Mouse (Mus musculus) urinary bladder, adult 2 months (tissue): ENCODE data around the gene Pcdh7. TPM values are rescaled to one million over a fixed set of nuclear protein-coding genes. Genes with fewer than 3 reads are reported as not detected.

ENCODE experiments used
- DNase-seq: peaks from one replicate; pipeline ENCODE4 v3.0.0; 2022; ENCODE audit warnings: low spot score
- polyA plus RNA-seq: library from polyadenylated mRNA; depleted of rRNA; stranded (reverse); fragments of >200 nt; gene quantifications from 2 replicates; pipeline ENCODE4 v1.2.3, GENCODE M21; 2012

Pcdh7 gene
- polyA plus RNA-seq, 1 experiment = 31.7 TPM

DNA sequence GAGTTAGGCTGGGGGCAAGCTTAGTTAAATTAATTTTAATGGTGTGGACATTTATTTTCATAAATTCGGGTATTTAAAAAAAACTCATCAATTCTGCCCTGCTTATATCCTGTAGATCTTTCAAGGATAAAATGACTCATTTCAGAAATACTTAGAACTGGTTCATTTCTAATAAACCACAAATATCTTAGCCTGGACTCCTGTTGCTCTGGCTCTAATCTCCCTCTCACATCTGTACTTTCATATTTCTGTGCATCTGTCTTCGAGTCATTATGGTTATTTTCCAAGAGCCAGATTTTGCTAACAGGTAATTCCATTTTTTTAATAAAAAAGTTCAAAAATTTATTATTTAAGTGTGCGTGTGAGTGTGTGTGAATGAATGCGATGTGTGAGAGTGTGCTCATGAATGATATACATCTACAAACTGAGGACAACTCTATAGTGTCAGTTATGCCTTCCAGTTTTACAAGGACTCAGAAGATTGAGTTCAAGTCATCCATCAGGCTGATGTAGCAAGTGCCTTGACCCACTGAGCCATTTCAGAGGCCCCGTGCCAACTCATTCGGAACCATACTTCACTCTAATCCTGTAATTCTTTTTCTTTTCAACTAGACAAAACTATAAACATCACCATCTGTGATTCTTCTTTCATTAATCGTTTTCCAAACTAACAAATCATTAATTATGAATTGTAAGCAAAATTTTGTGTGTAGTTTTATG lies 80.3 kb downstream of the Pcdh7 start:
- no peak for DNase-seq

DNA sequence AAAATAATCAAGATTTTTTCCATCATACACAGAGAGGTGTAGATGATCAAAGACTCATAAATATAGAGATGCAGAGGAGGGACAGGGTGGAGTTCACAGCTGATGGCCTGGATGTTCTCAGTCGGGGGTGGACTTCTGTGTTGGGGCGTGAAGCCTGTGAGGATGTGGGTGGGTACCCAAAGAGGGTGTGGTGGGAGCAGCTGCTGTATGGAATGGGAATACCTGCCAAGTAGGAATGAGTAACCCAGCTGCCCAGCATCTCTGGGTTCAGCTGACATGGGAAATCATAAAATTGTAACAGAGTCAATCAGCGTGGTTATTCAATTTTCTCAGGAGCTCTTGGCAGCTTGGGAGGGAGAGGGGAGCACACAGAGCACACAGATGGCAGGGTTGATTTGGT lies 85.3 kb downstream of the Pcdh7 start:
- no peak for DNase-seq

DNA sequence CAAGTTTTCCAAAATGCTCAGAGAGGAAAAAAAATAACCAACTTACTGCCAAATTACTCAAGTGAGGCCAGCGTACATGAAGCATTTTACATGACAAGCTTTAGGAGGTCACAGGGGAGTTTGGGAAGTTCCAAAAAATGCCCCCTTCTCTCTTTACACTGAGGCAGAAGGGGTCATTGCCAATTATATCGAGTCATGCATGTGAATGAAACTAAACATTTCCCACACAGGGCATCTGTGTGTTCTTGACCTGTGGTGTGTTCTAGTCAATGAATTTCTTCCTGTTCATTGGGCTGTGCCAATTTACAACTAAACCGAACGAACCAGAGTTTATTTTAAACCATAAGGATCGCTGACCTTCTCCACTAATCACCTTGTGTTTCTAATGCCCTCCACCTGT lies 86.1 kb downstream of the Pcdh7 start:
- DNase-seq = no peak

DNA sequence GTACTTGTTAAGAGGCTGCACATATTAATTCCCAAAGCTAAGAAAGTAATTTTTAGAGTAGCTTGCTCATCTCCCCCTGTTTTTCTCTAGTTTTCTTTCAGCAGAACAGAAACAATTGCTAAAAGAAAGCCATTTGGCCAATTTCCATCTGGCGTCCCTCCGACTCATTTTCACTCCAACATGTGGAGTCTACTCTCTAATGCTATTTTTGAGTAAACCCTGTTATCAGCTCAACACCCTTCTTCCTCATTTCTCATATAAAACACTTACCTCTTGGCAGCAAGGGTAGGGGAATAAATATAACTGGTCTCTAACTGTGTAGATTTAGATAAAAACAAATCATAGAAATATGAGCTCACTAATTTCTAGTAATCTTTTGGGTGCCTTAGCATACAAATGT lies 89.6 kb downstream of the Pcdh7 start:
- DNase-seq = no peak

DNA sequence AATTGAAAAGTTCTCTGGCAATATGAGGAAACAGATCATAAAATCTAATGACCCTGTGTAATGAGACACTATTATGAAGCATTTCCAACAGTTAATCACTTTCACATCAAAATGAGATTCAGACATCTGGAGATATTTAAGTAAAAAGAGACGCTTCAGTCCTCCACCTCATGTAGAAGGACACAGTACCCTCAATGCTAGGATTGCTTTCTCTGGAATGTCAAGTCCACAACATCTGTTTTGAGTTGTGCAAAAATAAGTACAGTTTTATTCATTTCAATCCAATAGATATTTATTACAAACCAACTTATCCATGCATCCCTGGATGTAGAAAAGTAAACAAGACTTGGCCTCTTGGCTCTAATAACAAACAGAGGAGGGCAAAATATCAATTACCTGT lies 92.9 kb downstream of the Pcdh7 start:
- no peak for DNase-seq

DNA sequence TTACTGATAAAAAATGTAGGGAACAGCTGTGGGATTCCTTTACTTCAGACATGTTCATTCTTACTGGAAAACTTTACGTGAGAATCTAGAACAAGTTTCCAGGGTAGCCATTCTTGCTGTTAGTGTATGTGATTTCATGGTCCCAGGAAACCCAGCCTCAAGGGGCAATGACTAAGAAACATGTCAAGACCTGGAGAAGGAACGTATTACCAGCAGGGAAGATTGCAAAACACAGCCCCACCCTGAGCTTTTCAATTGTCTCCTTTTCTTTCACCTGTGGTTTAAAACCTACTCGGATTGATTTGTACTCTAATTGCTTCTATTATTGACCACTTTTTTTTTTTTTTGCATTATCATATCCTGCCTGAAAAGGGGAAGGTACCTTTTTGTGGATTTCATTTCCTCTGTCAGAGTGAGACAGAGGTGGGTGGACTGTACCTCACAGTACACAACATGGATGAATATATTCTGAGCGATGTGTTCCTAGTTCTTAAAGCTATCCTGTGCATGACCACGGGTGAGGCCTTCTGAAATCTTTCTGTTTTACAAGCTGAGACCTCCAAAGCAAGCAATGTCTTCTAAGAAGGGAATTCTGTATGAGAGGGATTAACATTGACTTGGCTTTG lies 98.3 kb downstream of the Pcdh7 start:
- no peak for DNase-seq

DNA sequence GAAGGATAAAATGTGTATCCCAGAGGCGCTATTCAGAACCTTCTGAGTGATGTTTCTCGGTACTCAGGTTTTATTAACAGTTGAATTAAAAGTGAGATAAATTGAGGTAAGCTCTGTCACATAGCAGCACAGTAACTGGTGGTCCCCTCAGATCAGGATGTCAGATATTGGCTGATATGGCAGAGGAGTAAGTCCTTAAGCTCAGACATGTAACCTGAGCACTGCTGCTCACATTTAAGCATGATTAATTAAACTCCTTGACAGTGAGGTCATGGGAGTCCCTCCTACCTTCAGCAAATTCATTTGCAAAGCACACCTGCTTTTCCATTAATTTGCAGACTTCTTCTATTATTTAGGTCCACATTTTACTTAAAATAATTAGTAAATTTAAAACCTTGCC lies 102.0 kb downstream of the Pcdh7 start:
- no peak for DNase-seq

DNA sequence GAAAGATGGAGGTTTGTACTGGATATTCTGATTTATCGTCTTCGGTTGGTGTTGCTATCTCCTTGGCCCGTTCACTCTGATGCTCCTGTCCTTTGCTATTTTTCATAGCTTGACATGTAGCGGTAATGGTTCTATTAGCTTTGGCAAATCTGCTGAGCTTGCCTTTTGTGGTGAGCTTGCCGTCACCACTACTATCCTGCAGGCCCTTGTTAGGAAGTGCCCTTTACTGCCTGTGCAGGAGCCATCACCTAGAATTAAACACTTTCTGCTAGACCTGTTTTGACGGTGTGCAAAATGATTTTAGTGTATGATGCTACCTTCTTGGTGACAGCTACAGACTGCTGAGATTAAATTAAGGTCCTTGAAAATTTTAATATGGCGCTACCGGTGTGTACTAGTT lies 103.3 kb downstream of the Pcdh7 start:
- DNase-seq = no peak

DNA sequence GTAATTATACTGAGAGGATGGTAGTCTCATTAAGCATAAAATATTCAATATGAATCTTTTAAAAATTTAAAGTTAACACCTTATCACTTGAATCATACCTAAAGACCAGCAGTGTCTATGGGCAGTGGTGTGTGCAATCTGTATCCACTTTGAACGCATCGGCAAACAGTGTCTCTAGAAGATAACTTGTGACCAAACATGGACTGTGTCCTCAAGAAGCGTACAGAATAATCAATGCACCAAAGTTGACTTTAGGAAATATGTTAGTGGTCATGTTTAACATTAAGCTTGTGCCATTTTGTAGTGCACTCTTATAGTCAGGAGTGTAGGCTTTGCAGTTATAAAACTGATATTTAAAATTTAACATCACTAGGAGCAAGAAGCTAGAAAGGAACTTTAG lies 110.7 kb downstream of the Pcdh7 start:
- no peak for DNase-seq

DNA sequence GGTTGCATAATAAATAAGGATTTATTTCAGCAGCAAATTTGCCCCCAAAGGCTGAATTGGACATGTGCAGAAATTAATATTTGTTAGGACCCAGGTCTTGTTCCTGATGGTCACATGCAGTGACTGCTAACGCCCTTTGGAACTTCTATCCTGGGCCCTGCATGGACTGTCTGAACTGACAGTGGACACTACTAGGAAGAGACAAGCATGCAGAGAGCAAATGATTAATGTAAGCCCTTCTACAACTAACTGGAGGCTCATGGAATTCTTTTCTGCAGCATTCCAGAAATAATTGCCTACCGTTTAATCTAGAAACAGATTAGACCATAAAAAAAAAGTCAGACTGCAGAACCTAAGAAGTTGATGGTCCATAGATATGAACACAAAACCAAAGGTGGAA lies 119.4 kb downstream of the Pcdh7 start:
- no peak for DNase-seq

DNA sequence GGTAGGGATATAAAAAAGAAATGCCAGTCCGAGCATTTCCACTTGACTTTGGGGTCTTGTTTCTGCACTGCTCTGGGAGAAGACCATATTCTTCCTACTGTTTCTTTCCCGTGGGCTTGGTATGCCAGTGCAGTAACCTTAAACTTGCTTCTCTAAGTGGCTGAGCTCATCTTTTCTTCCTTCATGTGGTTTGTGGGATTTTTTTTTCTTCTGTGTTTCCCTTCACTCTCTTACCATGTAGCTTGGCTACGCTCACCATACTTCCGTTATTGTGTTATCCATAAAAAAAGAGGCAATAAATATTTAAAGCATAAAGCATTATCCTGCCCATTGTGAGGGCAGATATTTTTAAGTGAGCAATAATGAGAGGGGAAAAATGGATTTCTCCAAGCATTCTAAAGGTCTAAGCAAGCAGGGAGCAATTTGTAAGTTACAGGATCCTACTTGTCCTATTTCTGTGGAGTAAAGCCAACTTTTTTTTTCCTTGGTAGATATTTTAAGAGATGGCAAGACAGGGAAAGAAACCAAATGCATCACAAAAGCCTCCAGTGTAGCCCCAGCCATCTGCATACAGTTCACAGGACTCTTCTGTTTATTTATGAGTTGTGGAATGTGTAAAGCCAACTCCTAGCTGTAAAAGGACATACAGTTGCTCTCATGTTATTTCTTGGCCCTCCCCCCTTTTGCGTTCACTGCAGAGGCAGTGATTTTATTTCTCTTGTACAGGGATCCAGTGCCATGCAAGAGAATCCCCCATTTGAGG lies 123.8 kb downstream of the Pcdh7 start:
- no peak for DNase-seq

DNA sequence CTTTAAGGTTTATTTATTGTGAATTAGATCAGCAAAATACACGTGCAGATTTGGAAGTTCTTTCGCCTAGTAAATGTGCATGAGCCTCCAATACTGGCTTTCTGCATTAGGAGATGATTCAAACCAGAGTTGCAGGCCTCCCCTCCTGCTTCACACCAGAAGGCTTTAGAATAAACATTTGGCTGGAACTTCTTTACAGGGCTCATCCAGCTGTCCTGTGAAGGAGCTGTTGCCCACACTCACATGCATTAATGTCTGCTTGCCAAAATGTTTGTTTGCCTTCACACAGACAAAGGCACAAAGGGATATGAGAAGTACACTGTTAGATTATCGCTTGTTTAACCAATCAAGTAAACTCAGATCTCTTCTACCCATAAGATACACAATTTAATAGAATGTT lies 129.7 kb downstream of the Pcdh7 start:
- DNase-seq = no peak

DNA sequence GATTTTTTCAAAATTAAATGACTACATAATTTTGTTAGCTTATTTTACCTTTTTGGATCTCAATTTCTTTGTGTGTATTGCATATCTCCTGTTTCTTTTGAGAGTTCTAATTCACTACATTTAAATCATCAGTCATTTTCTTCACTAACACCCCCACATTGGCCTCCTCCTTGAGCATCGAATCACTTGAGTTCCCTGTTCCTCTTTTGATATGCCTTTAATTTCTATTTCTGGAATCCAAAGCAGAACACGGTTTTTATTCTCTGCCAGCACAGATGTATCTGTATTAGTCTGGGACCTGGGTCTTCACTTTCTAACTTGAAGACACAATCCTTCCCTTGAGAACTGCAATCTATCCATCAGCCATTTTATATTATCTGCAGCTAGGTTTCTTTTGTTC lies 132.3 kb downstream of the Pcdh7 start:
- DNase-seq = no peak

DNA sequence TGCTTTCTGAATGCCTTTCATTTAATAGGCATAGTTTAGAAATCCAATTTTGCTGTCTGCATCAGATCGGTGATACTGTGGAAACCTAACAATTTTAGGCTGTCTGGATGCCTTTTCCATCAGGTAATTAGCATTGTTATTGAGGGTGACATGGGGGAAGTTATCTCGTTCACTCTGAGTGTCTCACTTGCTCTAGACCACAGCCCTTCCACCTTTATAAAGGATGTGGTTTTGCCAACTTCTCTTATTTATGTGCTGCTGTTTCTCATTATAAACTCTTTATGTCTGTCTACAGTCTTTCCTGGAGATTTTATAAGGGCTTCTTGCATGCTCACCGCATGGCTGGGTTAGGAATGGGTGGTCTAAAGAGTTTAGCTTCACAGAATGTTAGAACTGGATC lies 139.5 kb downstream of the Pcdh7 start:
- no peak for DNase-seq

DNA sequence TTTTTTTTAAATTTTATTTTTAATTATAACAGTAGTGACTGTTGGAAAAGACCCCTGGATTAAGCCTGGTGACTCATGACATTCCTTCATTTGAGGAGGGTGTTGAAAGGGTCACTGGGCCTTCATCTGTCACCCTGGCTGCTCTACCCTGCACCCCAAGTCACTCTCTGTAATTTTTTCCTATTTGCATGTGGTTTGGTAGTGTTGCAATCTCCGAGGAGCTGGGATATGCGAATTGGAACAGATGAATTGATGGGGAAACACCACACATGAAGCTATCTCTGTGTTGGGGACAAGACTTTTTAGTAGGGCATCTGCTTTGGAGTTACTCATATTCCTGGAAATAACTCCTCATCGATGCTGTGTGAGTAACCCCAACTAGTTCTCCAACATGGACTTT lies 146.5 kb downstream of the Pcdh7 start:
- no peak for DNase-seq

DNA sequence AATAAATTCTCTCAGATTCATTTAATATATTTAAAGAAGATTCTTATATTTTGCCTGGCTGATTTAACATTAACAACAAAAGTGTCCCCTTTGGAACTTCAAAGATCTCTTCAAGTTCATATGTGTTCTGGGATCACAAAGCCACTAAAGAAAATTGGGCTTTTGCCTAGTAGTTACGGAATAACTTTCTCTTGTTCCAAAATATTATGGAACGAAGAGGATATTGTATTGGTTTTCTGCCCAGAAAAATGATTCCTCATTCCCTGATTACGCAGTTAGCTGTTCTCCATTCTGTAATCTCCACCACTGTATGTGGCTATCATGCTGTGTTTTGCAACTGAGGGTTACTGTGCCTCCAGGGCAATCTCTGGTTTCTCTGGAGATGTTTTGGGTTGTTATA lies 147.5 kb downstream of the Pcdh7 start:
- DNase-seq = no peak

DNA sequence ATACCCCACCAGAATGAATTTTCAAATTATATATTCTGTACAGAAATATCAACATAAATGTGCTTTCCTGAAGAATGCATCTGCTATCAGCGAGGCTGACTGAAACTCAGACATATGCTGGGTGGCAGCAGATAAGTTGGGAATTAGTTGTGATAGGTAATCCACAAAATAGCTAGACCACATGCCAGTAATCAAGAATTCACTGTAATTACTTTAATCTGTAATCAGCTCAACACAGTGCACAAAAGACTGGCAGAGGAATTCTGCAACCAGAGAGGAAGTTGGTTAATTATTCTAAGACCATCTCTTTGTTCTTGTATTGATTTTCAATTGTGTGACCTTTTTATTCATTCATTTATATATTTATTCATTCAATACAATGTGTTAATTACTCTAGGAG lies 148.3 kb downstream of the Pcdh7 start:
- DNase-seq = no peak

DNA sequence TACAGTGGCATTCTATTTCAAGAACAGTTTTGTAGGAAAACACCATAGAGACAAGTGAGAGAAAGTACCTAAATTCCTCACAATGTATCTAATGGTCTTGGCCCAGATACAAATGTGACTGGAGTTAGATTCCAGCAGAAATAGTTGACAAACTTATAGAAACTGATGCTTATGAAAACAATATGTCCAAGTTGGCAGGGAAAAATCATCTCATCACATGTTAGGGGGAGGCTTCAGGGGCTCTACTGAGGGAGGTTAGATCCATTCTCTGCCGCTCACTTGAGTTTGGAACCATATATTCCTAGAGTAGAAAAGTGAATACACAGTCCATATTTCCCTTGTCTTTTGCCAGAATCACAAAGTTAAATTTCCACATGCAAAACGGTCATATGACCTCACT lies 150.1 kb downstream of the Pcdh7 start:
- no peak for DNase-seq

DNA sequence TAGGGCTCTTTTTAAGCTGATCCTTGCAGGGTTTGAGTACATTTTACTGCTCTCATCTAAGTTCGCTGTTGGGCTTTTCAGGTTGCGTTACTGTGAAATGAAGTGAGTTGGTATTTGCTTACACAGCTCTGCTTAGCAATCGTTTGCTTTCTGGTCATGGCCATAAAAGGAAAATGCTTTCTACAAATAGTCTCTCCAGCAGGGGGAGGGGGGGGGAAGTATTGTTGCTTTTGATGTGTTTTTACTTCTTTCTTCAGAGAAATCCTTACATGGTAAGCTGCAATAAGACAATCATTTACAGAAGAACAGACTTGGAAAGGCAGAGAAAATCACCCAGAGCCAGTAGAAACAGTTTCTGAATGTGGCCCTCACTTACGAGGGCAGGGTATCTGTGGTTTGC lies 150.9 kb downstream of the Pcdh7 start:
- no peak for DNase-seq

DNA sequence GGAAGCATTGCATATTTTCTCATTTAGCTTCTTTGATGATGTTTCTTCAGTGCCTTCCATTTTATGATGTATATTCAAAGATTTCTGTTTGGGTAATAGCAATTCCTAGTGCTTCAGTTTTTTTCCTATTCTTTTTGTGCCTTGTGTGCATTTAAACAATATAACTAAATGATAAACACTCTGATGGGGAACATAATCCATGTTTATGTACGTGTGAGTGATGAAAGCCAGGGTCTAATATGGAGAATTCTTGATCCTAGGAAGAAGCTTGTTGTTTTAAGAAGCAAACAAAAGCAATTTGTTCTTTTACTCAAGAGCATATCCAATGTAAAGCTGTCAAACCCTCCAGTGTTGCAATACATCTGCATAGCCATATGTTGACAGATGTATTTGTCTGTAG lies 153.0 kb downstream of the Pcdh7 start:
- no peak for DNase-seq

DNA sequence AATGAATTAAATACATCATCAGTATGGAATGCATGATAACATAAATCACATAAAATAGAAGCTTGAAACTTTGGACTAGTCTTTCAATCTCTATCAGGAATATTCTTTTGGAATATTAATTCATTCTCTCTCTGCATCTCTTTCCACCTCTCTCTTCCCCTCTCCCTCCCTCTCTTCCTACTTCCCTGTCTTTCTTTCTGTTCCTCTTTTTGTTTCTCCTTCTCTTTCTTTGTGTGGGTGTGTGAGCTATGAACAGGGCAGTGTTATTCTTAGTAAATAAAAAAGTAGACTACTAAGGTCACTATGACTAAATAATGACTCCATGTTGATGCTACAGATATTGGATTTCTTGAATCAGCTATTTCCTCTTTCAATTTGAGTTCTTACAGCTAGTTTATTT lies 167.2 kb downstream of the Pcdh7 start:
- DNase-seq = no peak

DNA sequence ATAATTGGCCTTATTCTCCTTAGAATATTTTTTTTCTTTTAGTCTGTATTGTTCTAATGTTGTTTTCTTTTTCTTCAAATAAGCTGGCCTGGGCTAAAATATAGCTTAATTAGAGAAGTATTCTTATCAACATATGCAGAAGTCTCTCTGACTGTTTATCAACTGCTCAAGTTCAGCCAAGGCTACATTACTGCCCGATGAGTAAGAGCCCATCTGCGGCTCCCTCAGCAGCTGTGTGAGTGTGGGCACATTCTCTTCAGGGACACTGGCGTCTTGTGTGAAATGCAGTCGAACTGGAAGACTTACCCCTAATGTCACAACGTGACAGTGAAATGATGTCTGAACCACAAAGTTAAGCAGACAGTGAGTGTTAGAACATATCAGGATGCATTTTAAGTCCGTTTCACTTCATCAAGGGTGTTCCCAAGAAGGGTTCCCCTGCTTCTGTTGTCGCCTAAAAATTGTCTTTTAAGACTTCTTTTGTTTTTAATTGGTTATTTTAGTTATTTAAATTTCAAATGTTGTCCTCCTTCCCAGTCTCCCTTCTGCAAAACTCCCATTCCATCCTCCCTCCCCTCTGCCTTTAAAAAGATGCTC lies 181.3 kb downstream of the Pcdh7 start:
- DNase-seq = no peak

DNA sequence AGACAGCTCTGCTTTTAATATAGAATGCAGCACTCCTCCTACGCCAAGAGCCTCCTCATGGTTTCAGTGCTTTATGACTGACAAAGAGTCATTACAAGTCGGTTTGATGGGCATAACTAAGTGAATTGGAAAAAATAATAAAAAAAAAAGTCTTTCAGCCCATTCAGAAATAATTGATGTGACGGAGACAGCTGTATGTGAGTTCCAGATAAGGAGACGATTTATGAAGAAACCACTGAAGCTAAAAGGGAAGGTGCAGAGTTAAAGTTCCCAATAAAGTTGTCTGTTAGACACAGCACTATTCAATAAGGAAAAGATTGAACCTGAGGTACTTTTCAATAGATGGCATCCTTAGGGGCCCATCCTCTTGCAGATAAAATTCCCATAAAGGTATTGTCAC lies 189.5 kb downstream of the Pcdh7 start:
- no peak for DNase-seq
